ENCODE assay signal across 8 mouse cellular contexts in genomic region chr16:42444863-42445423, GRCm38 (mm10).
A peak's percentile ranks its signal among the peaks of the same experiment; 100 is the strongest.
DNase-seq lines count a peak whose midpoint lies in the region; ATAC-seq and TF ChIP-seq lines count a peak whose summit lies in the region.

No protein-coding gene starts in this region.

- ATAC-seq in heart, embryonic 14.5 days (ENCODE audit: insufficient number of reproducible peaks, insufficient read depth, low FRiP score, low read depth), result no peak; the same call in 1 of the 2 replicates

- intact Hi-C loops in left cerebral cortex, adult 2 months (cut with DNase I), result loop anchor here (2.0 to 10.0 kb wide), 3 partner anchors 164 to 340 kb away; no protein-coding TSS in a partner anchor

- peaks cover 4% of the 10 kb centered on the region; the same call in 1 of the 2 replicates for H3K9me3 ChIP-seq in heart, embryonic 14.5 days (ENCODE audit: control insufficient read depth, low read length)

- no peak for DNase-seq in heart, adult 11 months
- DNase-seq in cerebellum, adult 8-10 months, result peak; percentile 47
- peak; percentile 36 for DNase-seq in frontal cortex, postnatal 25 days (ENCODE audit: low spot score in 2 of 2)
- DNase-seq in left cerebral cortex, adult 2 months (ENCODE audit: extremely low spot score in 1 of 2, low spot score in 2 of 2), result peak; percentile 29 to 55
- peak; percentile 17 for DNase-seq in retina, embryonic 14.5 days (ENCODE audit: low spot score)
- DNase-seq in thymus, postnatal 25 days, result no peak
- no peak for DNase-seq in spleen, postnatal 10 days (ENCODE audit: low spot score in 2 of 2)

- TF ChIP-seq CTCF in left cerebral cortex, adult 2 months (IDR thresholded peaks at IDR 0.05), result no peak

- H3K27me3 ChIP-seq in heart, embryonic 14.5 days (ENCODE audit: control insufficient read depth, insufficient read depth, low read length), result no peaks in the 10 kb centered on the region

- 39% methylated on average over 6 of the region's 6 CpGs for WGBS in heart, embryonic 14.5 days

- H3K27ac ChIP-seq in heart, embryonic 14.5 days (replicated peaks in 1 of 2; ENCODE audit: control insufficient read depth in 1 of 2, insufficient read depth in 1 of 2, low read depth in 2 of 2, low read length in 2 of 2), result peak overlapping the region; percentile 12 to 49; a peak in 3 of 4 replicates
- peak overlapping the region; percentile 45 for H3K27ac ChIP-seq in left cerebral cortex, adult 2 months

- peak overlapping the region in 1 of 2 experiments; percentile 5; a peak in 2 of 4 replicates for H3K4me3 ChIP-seq in heart, embryonic 14.5 days (ENCODE audit: control insufficient read depth in 1 of 2, insufficient read depth in 1 of 2, low read depth in 1 of 2, low read length in 2 of 2)
- peak overlapping the region; percentile 32 for H3K4me3 ChIP-seq in left cerebral cortex, adult 2 months

- peak overlapping the region; percentile 32; the same call in 1 of the 2 replicates for H3K9ac ChIP-seq in heart, embryonic 14.5 days (ENCODE audit: low read length)

- no peaks in the 10 kb centered on the region for H3K36me3 ChIP-seq in heart, embryonic 14.5 days (ENCODE audit: control insufficient read depth, insufficient read depth, low read length)

- H3K4me1 ChIP-seq in heart, embryonic 14.5 days (ENCODE audit: control insufficient read depth in 2 of 2, insufficient read depth in 2 of 2, low read length in 2 of 2), result peaks cover 5 to 13% of the 10 kb centered on the region in 2 experiments

- H3K4me2 ChIP-seq in heart, embryonic 14.5 days (ENCODE audit: low read length), result peak overlapping the region; percentile 57

Comparison
In these comparisons a context has a peak if more than half of its experiments do, and no peak if none do; other contexts are left out.
1. DNase-seq: peak in cerebellum, adult 8-10 months (single experiment), frontal cortex, postnatal 25 days (2 of 2), left cerebral cortex, adult 2 months (2 of 2) and retina, embryonic 14.5 days (single experiment); none in heart, adult 11 months (single experiment), thymus, postnatal 25 days (single experiment) and spleen, postnatal 10 days (0 of 2).